Mouse (Mus musculus): ENCODE data around the gene Ccna2. TPM values are rescaled to one million over a fixed set of nuclear protein-coding genes. Genes with fewer than 3 reads are reported as not detected.
"Not testable (repeated sequence)": the region's sequence is repeated elsewhere in the genome, so short reads cannot be mapped to it uniquely, and the experiment has no call there.

Ccna2 gene
- 72.6 and 87.7 TPM in 2 replicates for total RNA-seq (2014; fragmentation: Nextera tagmentation)
- 189 and 192 TPM in 2 replicates for total RNA-seq (2017)

DNA sequence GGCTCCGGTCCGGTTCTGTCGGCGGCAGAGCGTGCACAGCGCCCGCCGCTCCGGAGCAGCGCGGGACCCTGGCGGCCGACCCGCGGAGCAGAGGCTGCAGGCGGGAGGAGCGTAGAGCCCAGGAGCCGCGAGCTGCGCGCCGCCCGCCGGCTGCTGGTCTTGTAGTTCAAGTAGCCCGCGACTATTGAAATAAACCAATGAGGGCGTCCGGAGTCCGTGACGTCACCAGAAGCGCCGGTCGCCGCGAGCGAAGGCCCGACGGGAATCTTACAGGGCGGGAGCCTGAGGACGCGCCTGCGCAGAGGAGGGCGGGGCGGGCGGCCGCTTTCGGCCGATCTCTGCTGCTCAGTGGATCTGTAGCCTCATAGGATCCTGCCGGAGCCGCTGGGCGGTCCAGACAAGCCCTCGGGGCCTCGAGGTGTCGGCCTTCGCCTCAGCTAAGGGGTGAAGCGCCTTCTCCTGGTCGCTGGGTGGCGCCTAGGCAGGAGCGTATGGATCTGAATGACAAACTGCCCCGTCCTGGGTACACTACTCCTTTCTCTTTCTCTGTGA lies at the start of gene Ccna2:
Gene Ccna2, minus strand, starts transcription at position 324 of the 552 bp plus-strand sequence.
- ATAC-seq (replicated peaks; ENCODE audit: poor library complexity, severe bottlenecking): peak; percentile 96

GRCm38 (mm10) chr3:36618181-36618580 lies 46.2 kb upstream of the Ccna2 start:
- no peak for ATAC-seq (replicated peaks; ENCODE audit: poor library complexity, severe bottlenecking)

DNA sequence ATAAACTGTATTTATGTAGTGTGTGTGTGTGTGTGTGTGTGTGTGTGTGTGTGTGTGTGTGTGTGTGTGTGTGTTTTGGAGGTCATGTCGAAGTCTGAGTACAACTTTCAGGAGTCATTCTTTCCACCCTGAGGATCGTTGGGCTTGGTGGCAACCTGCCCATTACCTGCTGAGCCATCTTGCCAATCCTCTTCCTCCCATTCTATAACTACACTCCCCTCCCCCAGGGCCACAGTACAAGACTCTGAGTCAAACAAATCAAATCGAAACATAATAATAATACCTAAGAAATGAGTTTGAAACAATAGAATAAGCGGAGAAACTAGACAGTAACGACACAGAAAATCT lies 41.9 kb upstream of the Ccna2 start:
- no peak for ATAC-seq (replicated peaks; ENCODE audit: poor library complexity, severe bottlenecking)

DNA sequence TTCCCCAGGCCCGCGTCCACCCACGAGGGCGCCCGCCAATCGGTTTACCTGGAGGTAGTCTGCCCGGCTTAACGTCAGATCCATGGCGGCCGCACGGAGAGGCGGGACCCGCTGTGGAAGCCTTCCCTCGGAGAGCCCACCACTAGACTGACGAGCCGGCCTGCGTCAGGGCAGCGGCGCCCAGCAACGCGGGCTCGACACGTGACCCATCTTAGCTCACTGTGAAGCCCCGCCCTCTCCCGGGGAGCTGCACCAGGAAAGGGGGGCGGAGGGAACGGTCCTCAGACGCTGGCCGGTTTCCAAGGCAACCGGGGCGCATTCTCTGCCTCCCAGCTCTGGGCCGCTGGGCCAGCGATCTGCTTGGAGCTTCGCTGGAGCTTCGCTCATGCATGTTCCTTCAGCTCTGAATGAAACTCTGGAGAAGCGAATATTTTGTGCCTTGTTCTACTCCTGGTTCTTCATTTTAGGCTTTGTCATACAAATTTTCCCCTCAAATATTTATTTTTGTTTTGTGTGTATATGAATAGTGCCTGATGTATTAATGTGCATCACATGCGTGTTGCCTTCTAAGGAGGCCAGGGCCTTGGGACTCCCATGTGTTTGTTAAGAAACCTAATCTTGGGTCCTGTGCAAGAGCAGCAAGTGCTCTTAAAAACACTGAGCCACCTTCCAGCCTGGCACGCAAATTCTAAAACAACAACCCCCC lies 41.4 kb upstream of the Ccna2 start, which contains the start of gene Bbs7:
Gene Bbs7, minus strand, starts transcription at position 276 of the 706 bp plus-strand sequence.
- peak; percentile 99 for ATAC-seq (replicated peaks; ENCODE audit: poor library complexity, severe bottlenecking)

DNA sequence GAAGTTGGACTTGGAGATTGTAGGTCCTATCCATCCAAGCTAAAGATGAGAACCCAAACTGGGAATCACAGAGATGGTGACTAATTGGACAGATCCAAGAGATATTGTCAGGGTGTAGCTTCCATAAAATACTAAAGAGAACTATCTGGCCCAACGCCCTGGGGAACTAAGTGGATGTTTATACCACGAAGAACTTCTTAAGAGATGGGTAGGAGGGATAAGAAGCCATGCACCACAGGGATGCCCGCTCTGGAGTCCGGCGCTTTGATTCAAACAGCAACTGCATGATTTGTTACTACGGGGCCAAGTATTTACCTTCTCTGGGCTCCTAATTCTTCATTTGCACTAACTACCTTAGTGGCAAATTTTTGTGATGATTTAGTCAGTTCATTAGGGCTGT lies 40.7 kb upstream of the Ccna2 start:
- ATAC-seq (replicated peaks; ENCODE audit: poor library complexity, severe bottlenecking): peak; percentile 1; the same call in 1 of the 2 replicates

DNA sequence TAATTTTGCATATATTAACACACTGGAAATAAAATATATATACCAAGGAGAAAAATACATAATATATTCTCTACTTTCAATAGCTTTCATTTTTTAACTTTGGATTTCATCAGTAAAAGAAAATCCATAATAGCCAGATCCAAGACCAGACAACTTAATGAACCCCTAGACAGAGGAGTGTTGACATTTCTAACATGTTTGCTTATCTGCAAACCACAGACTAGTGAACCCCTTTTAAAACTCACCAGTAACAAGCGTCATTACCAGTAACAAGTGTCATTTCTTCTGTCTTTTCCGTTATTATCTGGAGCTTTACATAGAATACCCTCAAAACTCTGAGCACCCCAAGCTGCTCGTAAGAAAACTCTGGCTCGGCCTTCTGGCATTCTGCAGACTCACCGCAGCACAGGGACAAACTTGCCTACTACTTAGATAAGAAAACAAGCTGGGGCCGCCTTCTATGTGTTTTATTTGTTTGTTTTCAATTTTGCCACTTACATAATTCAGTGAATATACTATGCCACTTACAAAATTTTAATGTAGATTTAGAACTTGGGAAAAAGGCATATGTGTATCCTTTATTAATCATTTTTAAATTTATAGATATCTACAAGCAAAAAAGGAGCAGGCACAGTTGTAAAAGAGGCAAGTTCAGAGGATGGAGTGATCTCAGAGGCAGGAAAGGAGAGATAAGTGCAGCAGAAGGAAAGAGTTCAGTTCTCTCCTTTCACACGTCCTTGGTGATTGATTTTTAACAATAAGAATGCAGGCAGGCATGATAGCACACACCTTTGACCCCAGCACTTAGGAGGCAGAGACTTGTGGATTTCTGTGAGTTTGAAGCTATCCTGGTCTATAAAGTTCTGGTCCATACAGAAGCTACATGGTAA lies 34.2 kb upstream of the Ccna2 start:
- no peak for ATAC-seq (replicated peaks; ENCODE audit: poor library complexity, severe bottlenecking)

- ATAC-seq (replicated peaks; ENCODE audit: poor library complexity, severe bottlenecking): not testable (repeated sequence)
Observed at GRCm38 (mm10) chr3:36599773-36600172, 27.8 kb upstream of the Ccna2 start.

GRCm38 (mm10) chr3:36598811-36599210 lies 26.9 kb upstream of the Ccna2 start:
- ATAC-seq (replicated peaks; ENCODE audit: poor library complexity, severe bottlenecking): no peak

GRCm38 (mm10) chr3:36571361-36571826 lies 556 bp downstream of the Ccna2 start:
- ATAC-seq (replicated peaks; ENCODE audit: poor library complexity, severe bottlenecking): peak; percentile 17

DNA sequence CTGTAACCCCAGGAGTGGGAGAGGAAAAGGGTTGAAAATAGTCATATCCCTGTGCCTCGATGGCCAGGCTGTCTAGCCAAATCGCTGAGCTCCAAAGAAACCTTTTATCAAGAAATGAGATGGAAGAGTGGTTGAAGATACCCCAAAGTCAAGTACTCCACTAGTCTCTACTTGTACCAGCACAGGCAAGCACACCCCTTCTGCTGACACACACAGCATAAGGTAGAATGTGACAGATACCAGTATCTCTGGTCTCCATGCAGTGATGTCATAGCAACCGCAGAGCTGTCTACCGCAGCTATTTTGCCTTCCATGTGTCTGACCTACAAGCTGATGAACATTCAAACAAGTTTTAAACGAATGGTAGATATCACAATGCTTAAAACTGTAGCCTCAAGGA lies 2.1 kb downstream of the Ccna2 start:
- ATAC-seq (replicated peaks; ENCODE audit: poor library complexity, severe bottlenecking): no peak

GRCm38 (mm10) chr3:36563666-36564065 lies 8.3 kb downstream of the Ccna2 start:
- ATAC-seq (replicated peaks; ENCODE audit: poor library complexity, severe bottlenecking): no peak

DNA sequence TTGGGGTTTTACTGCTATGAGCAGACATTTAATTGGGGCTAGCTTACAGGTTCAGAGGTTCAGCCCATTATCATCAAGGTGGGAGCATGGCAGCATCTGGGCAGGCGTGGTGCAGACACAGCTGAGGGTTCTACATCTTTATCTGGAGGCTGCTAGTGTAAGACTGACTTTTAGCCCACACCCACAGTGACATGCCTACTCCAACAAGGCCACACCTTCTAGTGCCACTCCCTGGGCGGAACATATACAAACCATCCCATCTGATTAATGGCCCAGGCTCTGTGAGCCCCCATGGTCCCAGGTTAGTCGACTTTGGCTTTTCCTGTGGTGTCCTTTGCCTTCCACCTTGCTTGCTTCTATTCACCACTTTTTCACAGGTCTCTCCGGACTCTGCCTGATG lies 12.3 kb downstream of the Ccna2 start:
- ATAC-seq (replicated peaks; ENCODE audit: poor library complexity, severe bottlenecking): no peak

GRCm38 (mm10) chr3:36557601-36558000 lies 14.3 kb downstream of the Ccna2 start:
- no peak for ATAC-seq (replicated peaks; ENCODE audit: poor library complexity, severe bottlenecking)

DNA sequence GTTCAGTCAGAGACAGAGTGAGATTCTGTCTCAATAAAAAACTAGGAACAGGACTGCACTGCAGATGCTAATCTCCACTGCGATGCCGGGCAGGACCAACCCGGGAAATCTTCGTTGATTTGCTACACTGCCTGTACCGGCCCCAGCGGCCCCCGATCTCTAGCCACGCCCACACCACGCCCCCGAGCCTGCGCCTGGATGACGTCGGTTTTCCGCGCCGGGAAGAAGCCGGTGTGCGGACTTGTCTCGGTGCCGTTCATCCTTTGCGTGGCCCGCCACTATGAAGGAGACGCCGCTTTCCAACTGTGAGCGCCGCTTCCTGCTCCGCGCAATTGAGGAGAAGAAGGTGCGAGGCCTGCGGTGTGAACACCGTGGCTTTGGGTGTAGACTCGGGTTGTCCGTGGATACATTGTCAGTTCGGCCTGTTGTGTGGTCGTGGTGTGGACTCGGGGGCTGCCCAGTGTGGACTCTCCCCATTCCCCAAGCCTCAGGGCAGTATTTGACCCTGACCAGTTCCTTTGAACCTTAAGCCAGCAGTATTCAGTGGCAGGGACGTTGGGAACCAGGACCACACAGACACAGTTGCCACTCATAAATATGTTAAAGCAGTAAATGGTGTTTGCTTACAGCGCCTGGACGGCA lies 19.4 kb downstream of the Ccna2 start, which contains the start of gene Exosc9:
Gene Exosc9, plus strand, starts transcription at position 201 of the 642 bp plus-strand sequence.
- ATAC-seq (replicated peaks; ENCODE audit: poor library complexity, severe bottlenecking): peak; percentile 97

DNA sequence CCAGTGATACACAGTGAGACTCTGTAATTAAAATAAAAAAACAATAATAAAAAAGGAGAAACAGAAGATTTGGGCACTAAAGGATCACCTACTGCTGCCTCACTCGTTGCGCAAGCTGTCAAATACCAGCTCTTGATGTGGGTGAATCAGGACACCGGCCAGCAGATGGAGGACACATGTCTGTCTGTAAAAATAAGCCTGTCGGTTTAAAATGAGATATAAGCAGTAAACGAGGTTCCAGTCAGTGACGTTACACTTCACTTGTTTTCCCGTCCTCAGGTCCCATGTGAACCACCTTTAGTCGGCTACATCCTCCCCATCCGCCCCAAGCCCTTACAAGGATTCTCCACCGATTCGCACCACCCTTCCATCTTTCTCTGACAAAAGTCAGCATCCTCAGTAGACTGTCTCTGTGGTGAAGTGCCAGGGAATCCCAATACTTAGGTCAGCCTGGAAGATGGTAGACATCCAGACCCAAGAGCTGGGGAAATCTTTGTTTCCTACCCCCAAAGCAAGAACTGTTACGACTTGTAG lies 20.0 kb downstream of the Ccna2 start:
- peak; percentile 57 for ATAC-seq (replicated peaks; ENCODE audit: poor library complexity, severe bottlenecking)

GRCm38 (mm10) chr3:36551343-36551742 lies 20.6 kb downstream of the Ccna2 start:
- ATAC-seq (replicated peaks; ENCODE audit: poor library complexity, severe bottlenecking): no peak

GRCm38 (mm10) chr3:36544961-36545360 lies 27.0 kb downstream of the Ccna2 start:
- ATAC-seq (replicated peaks; ENCODE audit: poor library complexity, severe bottlenecking): no peak

GRCm38 (mm10) chr3:36541399-36541798 lies 30.6 kb downstream of the Ccna2 start:
- no peak for ATAC-seq (replicated peaks; ENCODE audit: poor library complexity, severe bottlenecking)

DNA sequence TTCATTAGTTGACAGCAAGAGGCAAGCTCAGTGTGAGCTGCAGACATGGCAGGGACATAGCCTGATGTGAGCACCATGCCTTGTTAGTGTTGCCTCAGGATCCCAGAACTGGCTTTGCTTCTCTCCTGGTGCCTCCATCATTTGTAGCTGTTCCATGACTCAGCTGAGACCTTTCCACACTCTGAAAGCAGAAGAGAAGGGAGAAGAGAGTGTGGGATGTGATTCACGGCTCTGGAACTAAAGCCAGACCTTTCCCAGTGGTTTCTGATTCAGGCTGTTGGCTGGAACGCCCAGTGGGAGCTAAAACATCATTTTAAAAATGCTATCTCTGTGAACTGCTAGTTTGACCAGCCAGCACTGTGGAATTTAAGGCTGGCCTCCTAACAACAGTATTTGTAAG lies 31.2 kb downstream of the Ccna2 start:
- ATAC-seq (replicated peaks; ENCODE audit: poor library complexity, severe bottlenecking): no peak
